Mouse (Mus musculus) embryonic facial prominence, embryonic 15.5 days (tissue): ENCODE measurements around the gene Ccdc85c. TPM values are rescaled to one million over a fixed set of nuclear protein-coding genes. Genes with fewer than 3 reads are reported as not detected.
A peak's percentile ranks its signal among the peaks of the same experiment; 100 is the strongest.

ENCODE experiments used
- ATAC-seq: fragments of 200-750 bp; cut with Nextera tagmentation; 2 replicates; pipeline ENCODE4 v1.8.0; 2017; ENCODE audit warnings: low read depth, moderate TSS enrichment; ENCODE audit not compliant: insufficient number of reproducible peaks, low FRiP score, low TSS enrichment
- H3K27ac ChIP-seq: fragments of 300-500 bp; sonication (generic); replicated peaks from 2 replicates; pipeline ENCODE4 v1.5.1; 2015; ENCODE audit warnings: mild to moderate bottlenecking, inconsistent platforms
- H3K27me3 ChIP-seq: fragments of 300-500 bp; sonication (generic); 2 replicates; pipeline ENCODE4 v1.6.1; 2015; ENCODE audit warnings: inconsistent platforms
- H3K36me3 ChIP-seq: fragments of 300-500 bp; sonication (generic); 2 replicates; pipeline ENCODE4 v1.6.1; 2015; ENCODE audit warnings: mild to moderate bottlenecking, inconsistent platforms
- H3K4me1 ChIP-seq: fragments of 300-500 bp; sonication (generic); 2 replicates; pipeline ENCODE4 v1.6.1; 2015; ENCODE audit warnings: inconsistent platforms
- H3K4me2 ChIP-seq: fragments of 300-500 bp; sonication (generic); replicated peaks from 2 replicates; pipeline ENCODE4 v1.6.1; 2015; ENCODE audit warnings: mild to moderate bottlenecking, inconsistent platforms
- H3K4me3 ChIP-seq: fragments of 300-500 bp; sonication (generic); replicated peaks from 2 replicates; pipeline ENCODE4 v1.5.1; 2015; ENCODE audit warnings: mild to moderate bottlenecking, inconsistent platforms
- H3K9ac ChIP-seq: fragments of 300-500 bp; sonication (generic); 2 replicates; pipeline ENCODE4 v1.6.1; 2015; ENCODE audit warnings: inconsistent platforms
- H3K9me3 ChIP-seq: fragments of 300-500 bp; sonication (generic); replicated peaks from 2 replicates; pipeline ENCODE4 v1.6.1; 2016; ENCODE audit warnings: inconsistent platforms
- WGBS: fragments of 180-500 bp; shearing (Covaris S2); methylation state at CpG from one replicate; pipeline ENCODE4 v1.1.7; 2015; 5-methylcytosine and 5-hydroxymethylcytosine counted together
- polyA plus RNA-seq: library from polyadenylated mRNA; unstranded; fragments of >200 nt; fragmentation: Nextera tagmentation; extraction: Ambion mirVana; gene quantifications from 2 replicates; pipeline ENCODE4 v1.2.1, GENCODE M21; 2015

The Ccdc85c gene
- polyA plus RNA-seq, 1 experiment from 2014 or later = 5.1 TPM

DNA sequence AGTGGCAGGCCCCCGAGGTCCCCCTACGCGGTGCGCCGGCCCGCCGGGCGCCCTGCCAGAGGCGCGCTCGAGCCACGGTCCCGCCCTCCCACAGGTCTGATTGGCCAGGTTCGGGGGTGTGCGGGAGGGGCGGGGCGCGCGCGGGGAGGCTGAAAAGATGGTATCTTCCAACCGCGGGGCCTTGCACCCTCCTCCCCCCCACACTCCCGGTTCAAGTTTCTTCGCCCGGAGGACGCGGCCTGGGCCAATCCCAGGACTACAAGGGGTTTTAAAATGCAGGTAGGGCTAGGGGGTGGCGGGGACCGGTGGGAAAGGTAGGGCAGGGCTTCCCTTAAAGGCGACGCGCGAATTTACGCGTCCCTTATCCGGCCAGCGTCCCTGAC, 274 bp upstream of the Ccdc85c start:
- Histone ChIP-seq H3K27me3 (no peaks in the 10 kb centered on the region), H3K9me3 (no peaks in the 10 kb centered on the region), H3K4me3 (peak overlapping the region; percentile 65), H3K36me3 (no peaks in the 10 kb centered on the region), H3K9ac (peak overlapping the region; percentile 48), H3K4me2 (peak overlapping the region; percentile 96), H3K4me1 (peaks cover 72% of the 10 kb centered on the region), H3K27ac (peak overlapping the region; percentile 79)
- ATAC-seq = peak; percentile 94
- WGBS = 1% methylated on average over 36 of the region's 37 CpGs

- Histone ChIP-seq H3K4me2 (peak overlapping the region; percentile 96), H3K9me3 (no peaks in the 10 kb centered on the region), H3K27me3 (no peaks in the 10 kb centered on the region), H3K4me1 (peaks cover 80% of the 10 kb centered on the region), H3K27ac (no peak overlapping the region), H3K36me3 (no peaks in the 10 kb centered on the region), H3K9ac (peak overlapping the region; percentile 58), H3K4me3 (peak overlapping the region; percentile 65)
- 1% methylated on average over 32 of the region's 35 CpGs for WGBS
- no peak for ATAC-seq
These were observed 971 bp downstream of the Ccdc85c start for GRCm38 (mm10) chr12:108274313-108274595.

GRCm38 (mm10) chr12:108273466-108274312, 1.5 kb downstream of the Ccdc85c start:
- ATAC-seq = no peak
- Histone ChIP-seq H3K36me3 (no peaks in the 10 kb centered on the region), H3K4me1 (peaks cover 75% of the 10 kb centered on the region), H3K4me2 (peak overlapping the region; percentile 96), H3K27ac (no peak overlapping the region), H3K27me3 (no peaks in the 10 kb centered on the region), H3K9me3 (no peaks in the 10 kb centered on the region), H3K9ac (peak overlapping the region; percentile 58), H3K4me3 (peak overlapping the region; percentile 65)
- 6% methylated on average over 21 of the region's 21 CpGs for whole genome bisulfite sequencing

DNA sequence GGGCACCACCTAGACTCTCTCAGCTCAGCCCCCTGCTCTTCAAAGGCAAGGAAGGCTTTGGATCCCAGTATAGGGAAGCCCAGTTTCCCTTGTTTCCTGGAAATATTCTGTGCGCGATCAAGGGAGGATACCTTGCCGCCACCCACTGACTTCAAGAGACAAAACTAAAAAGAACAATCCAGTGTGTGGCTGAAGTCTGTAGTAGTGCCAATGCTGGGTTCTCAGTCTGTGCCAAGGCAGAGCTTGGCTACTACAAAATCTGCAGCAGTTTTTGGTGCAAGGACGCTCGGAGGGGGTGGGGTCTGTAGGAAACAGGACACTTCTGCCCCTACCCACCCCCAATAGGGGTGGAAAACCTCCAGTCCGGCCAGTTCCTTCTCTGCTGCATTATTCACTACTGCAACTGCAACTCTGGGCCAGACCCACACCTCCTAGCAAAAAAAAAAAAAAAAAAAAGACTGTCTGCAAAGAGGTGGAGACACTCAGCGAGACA, 3.0 kb downstream of the Ccdc85c start:
- Histone ChIP-seq H3K4me1 (peaks cover 60% of the 10 kb centered on the region), H3K4me3 (no peak overlapping the region), H3K9me3 (no peaks in the 10 kb centered on the region), H3K27me3 (no peaks in the 10 kb centered on the region), H3K4me2 (peak overlapping the region; percentile 96), H3K27ac (no peak overlapping the region), H3K9ac (no peak overlapping the region), H3K36me3 (no peaks in the 10 kb centered on the region)
- ATAC-seq = no peak
- 54% methylated on average over 7 of the region's 7 CpGs for WGBS

GRCm38 (mm10) chr12:108271351-108272142, 3.7 kb downstream of the Ccdc85c start:
- Histone ChIP-seq H3K27me3 (no peaks in the 10 kb centered on the region), H3K4me2 (peak overlapping the region; percentile 96; the same call in 1 of the 2 replicates), H3K36me3 (no peaks in the 10 kb centered on the region), H3K9me3 (no peaks in the 10 kb centered on the region), H3K4me1 (peaks cover 55% of the 10 kb centered on the region), H3K9ac (no peak overlapping the region), H3K4me3 (no peak overlapping the region), H3K27ac (no peak overlapping the region)
- WGBS = 80% methylated on average over 16 of the region's 16 CpGs
- no peak for ATAC-seq

- Histone ChIP-seq H3K36me3 (no peaks in the 10 kb centered on the region), H3K9ac (no peak overlapping the region), H3K4me1 (peaks cover 62% of the 10 kb centered on the region), H3K4me2 (no peak overlapping the region), H3K27me3 (no peaks in the 10 kb centered on the region), H3K9me3 (no peaks in the 10 kb centered on the region), H3K27ac (no peak overlapping the region), H3K4me3 (no peak overlapping the region)
- no peak for ATAC-seq
- 71% methylated on average over 13 of the region's 13 CpGs for WGBS
These were observed 4.8 kb downstream of the Ccdc85c start for GRCm38 (mm10) chr12:108270240-108270919.

DNA sequence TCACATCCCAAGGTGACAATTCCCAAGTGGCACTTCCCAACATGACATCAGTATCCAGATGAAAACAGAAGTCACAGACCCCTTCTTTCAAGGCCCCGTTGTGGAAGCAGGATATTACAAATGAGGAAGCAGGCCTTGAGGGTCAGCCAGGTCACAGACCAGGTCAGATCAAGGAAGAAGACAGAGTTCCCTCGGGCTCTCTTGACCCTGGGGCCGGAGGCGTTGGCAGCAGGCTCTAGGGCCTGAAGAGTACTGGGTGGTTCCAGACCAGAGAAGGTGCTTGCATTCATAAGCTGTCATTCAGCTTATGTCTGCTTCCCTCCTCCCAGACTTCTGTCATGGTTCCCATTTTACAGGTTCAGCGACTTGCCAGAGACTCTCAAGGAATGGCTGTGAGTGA, 5.5 kb downstream of the Ccdc85c start:
- Histone ChIP-seq H3K36me3 (no peaks in the 10 kb centered on the region), H3K27me3 (no peaks in the 10 kb centered on the region), H3K9ac (no peak overlapping the region), H3K4me2 (no peak overlapping the region), H3K9me3 (no peaks in the 10 kb centered on the region), H3K4me3 (no peak overlapping the region), H3K27ac (no peak overlapping the region), H3K4me1 (peaks cover 63% of the 10 kb centered on the region)
- no peak for ATAC-seq
- 65% methylated on average over 5 of the region's 5 CpGs for WGBS

DNA sequence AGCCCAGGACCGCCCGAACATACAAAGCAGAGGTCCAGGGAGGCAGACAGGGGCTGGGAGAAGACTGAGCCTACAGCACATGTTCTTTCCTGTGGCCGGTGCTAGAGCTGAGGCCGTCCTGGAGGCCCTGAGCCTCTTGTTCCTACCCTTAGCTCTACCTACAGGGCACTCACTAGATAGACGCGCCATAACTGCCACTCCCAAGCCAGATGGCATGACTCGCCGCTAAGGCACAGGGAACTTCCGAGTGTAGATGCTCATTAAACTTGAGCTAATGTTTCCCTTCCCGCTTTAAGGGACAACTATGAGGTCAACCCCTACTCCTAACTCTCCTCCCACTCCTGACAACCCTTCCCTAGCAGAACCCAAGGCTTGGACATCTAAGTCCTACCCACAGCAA, 6.3 kb downstream of the Ccdc85c start:
- Histone ChIP-seq H3K36me3 (no peaks in the 10 kb centered on the region), H3K4me1 (peaks cover 63% of the 10 kb centered on the region), H3K27ac (no peak overlapping the region), H3K27me3 (no peaks in the 10 kb centered on the region), H3K4me3 (no peak overlapping the region), H3K4me2 (no peak overlapping the region), H3K9me3 (no peaks in the 10 kb centered on the region), H3K9ac (no peak overlapping the region)
- WGBS = 86% methylated on average over 10 of the region's 10 CpGs
- no peak for ATAC-seq

DNA sequence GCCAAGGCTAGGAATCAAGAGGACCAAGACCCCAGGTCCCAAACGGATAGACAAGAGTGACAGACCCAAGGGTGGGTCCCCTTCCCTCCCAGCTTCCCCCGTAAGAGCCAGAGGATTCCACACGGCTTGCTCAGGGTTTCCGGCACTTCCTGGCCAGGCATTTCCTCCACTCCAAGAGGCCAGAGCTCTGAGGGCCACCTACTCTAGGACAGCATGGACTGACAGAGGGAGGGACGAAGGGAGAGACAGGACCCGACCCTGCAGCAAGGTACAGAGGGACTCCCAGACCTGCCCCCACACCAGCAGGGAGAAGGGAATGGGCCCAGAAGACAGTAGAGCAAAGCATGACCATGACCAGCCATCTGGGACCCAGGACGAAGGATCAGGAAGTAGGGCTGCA, 7.6 kb downstream of the Ccdc85c start:
- no peak overlapping the region for H3K4me2 ChIP-seq
- H3K27me3 ChIP-seq = no peaks in the 10 kb centered on the region
- H3K36me3 ChIP-seq = no peaks in the 10 kb centered on the region
- H3K9me3 ChIP-seq = no peaks in the 10 kb centered on the region
- H3K27ac ChIP-seq = no peak overlapping the region
- H3K9ac ChIP-seq = no peak overlapping the region
- no peak overlapping the region for H3K4me3 ChIP-seq
- WGBS = 71% methylated on average over 7 of the region's 7 CpGs
- no peak for ATAC-seq
- H3K4me1 ChIP-seq = peaks cover 63% of the 10 kb centered on the region

DNA sequence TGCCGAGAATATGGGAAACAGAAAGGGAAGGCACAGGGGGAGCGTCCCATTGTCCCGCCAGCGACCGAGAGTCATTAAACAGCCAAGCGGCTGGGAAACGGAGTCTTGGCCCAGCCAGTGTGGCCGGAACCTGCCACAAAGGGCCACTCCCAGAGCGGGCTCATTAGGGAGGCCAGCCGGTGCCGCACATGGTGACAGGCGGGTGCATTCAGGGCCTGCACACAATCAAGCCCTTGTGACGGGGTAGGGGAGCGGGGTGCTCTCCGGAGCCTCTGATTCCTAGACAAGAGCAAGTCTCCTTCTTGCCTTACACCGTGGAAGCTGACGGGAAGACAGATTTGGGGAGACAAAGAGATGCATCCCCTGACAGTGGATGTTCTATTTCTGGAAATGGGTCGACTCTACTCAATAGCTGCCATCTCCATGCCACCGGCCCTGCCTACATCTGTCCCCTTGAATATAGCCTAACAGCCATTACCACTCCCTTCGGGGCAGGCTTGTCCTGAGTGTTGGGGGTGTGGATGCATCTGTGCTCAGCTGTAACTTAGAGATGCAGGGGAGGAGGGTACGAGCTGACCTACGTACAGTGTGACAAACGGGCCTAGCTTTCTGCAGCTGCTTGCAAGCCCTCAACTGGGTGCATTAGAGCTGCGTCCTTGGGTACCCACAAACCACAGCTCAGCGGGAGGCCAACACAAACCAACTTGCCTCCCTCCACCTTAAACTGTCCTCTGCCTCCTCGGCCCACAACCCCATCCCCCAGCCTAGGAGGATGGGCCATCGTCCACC, 9.2 kb downstream of the Ccdc85c start:
- WGBS = 28% methylated on average over 27 of the region's 27 CpGs

More for the DNA sequence above, 9.2 kb downstream of the Ccdc85c start:
- Histone ChIP-seq H3K36me3 (no peaks in the 10 kb centered on the region), H3K9me3 (no peaks in the 10 kb centered on the region), H3K27me3 (no peaks in the 10 kb centered on the region), H3K4me2 (peak overlapping the region; percentile 20; the same call in 1 of the 2 replicates), H3K9ac (no peak overlapping the region), H3K27ac (0 out of 2 replicates have a peak overlapping the region, but pooled peaks have one; percentile 23), H3K4me3 (no peak overlapping the region), H3K4me1 (peaks cover 47% of the 10 kb centered on the region)
- ATAC-seq = 0 out of 2 replicates have a peak, but pooled peaks have one; percentile 11
